Mouse (Mus musculus) hindbrain, embryonic 15.5 days (tissue): ENCODE measurements around the gene Cd28. TPM values are rescaled to one million over a fixed set of nuclear protein-coding genes. Genes with fewer than 3 reads are reported as not detected.

ENCODE experiments used
- ATAC-seq: fragments of 200-750 bp; cut with Nextera tagmentation; 2 replicates; pipeline ENCODE4 v1.8.0; 2017; ENCODE audit warnings: low read depth, moderate number of reproducible peaks, moderate TSS enrichment; ENCODE audit not compliant: low FRiP score
- H3K27ac ChIP-seq: fragments of 300-500 bp; sonication (generic); replicated peaks from 2 replicates; pipeline ENCODE4 v1.5.1; 2015; ENCODE audit warnings: mild to moderate bottlenecking, inconsistent platforms
- H3K27me3 ChIP-seq: fragments of 300-500 bp; sonication (generic); 2 replicates; pipeline ENCODE4 v1.6.1; 2015; ENCODE audit warnings: control low read depth, inconsistent platforms
- H3K36me3 ChIP-seq: fragments of 300-500 bp; sonication (generic); 2 replicates; pipeline ENCODE4 v1.6.1; 2015; ENCODE audit warnings: control low read depth, inconsistent platforms
- H3K4me1 ChIP-seq: fragments of 300-500 bp; sonication (generic); replicated peaks from 2 replicates; pipeline ENCODE4 v1.6.1; 2015; ENCODE audit warnings: control low read depth, inconsistent platforms
- H3K4me2 ChIP-seq: fragments of 300-500 bp; sonication (generic); 2 replicates; pipeline ENCODE4 v1.6.1; 2015; ENCODE audit warnings: moderate library complexity, mild to moderate bottlenecking, inconsistent platforms
- H3K4me3 ChIP-seq: fragments of 300-500 bp; sonication (generic); 2 replicates; pipeline ENCODE4 v1.5.1; 2015; ENCODE audit warnings: mild to moderate bottlenecking, inconsistent platforms
- H3K9ac ChIP-seq: fragments of 300-500 bp; sonication (generic); 2 replicates; pipeline ENCODE4 v1.6.1; 2015; ENCODE audit warnings: inconsistent platforms
- H3K9me3 ChIP-seq: fragments of 300-500 bp; sonication (generic); 2 replicates; pipeline ENCODE4 v1.6.1; 2016; ENCODE audit warnings: control low read depth, inconsistent platforms
- WGBS: fragments of 180-500 bp; shearing (Covaris S2); methylation state at CpG from one replicate; pipeline ENCODE4 v1.1.7; 2015; 5-methylcytosine and 5-hydroxymethylcytosine counted together
- polyA plus RNA-seq: library from polyadenylated mRNA; unstranded; fragments of >200 nt; fragmentation: Nextera tagmentation; extraction: Ambion mirVana; gene quantifications from 2 replicates; pipeline ENCODE4 v1.2.1, GENCODE M21; 2015

Cd28 gene
- polyA plus RNA-seq, 1 experiment from 2014 or later = 0.18 TPM

- Histone ChIP-seq H3K4me2 (no peak overlapping the region), H3K4me1 (0 out of 2 replicates have a peak, but pooled peaks cover 4% of the 10 kb centered on the region), H3K27ac (no peak overlapping the region), H3K9ac (no peak overlapping the region), H3K9me3 (no peaks in the 10 kb centered on the region), H3K36me3 (no peaks in the 10 kb centered on the region), H3K27me3 (no peaks in the 10 kb centered on the region), H3K4me3 (no peak overlapping the region)
- no peak for ATAC-seq
- WGBS = 91% methylated on average over 2 of the region's 2 CpGs
Measured at GRCm38 (mm10) chr1:60731940-60732339, 15.3 kb downstream of the Cd28 start.

- Histone ChIP-seq H3K4me3 (no peak overlapping the region), H3K36me3 (no peaks in the 10 kb centered on the region), H3K9ac (no peak overlapping the region), H3K4me2 (no peak overlapping the region), H3K27ac (no peak overlapping the region), H3K4me1 (0 out of 2 replicates have a peak, but pooled peaks cover 4% of the 10 kb centered on the region), H3K9me3 (no peaks in the 10 kb centered on the region), H3K27me3 (no peaks in the 10 kb centered on the region)
- WGBS = 68% methylated on average over 12 of the region's 12 CpGs
- ATAC-seq = no peak
Measured at GRCm38 (mm10) chr1:60735072-60735907, 18.7 kb downstream of the Cd28 start.

- Histone ChIP-seq H3K4me1 (0 out of 2 replicates have a peak, but pooled peaks cover 4% of the 10 kb centered on the region), H3K27me3 (no peaks in the 10 kb centered on the region), H3K9ac (no peak overlapping the region), H3K9me3 (no peaks in the 10 kb centered on the region), H3K27ac (no peak overlapping the region), H3K4me2 (no peak overlapping the region), H3K4me3 (no peak overlapping the region), H3K36me3 (no peaks in the 10 kb centered on the region)
- WGBS = 89% methylated on average over 7 of the region's 7 CpGs
- ATAC-seq = no peak
Measured at GRCm38 (mm10) chr1:60735908-60736280, 19.3 kb downstream of the Cd28 start.

GRCm38 (mm10) chr1:60744266-60744665 is 27.7 kb downstream of the Cd28 start:
- Histone ChIP-seq H3K4me2 (no peak overlapping the region), H3K4me1 (no peaks in the 10 kb centered on the region), H3K27me3 (no peaks in the 10 kb centered on the region), H3K9me3 (no peaks in the 10 kb centered on the region), H3K4me3 (no peak overlapping the region), H3K27ac (no peak overlapping the region), H3K36me3 (no peaks in the 10 kb centered on the region), H3K9ac (no peak overlapping the region)
- ATAC-seq = no peak
- 71% methylated on average over 1 of the region's 1 CpGs for WGBS

GRCm38 (mm10) chr1:60745664-60746063 is 29.1 kb downstream of the Cd28 start:
- Histone ChIP-seq H3K9ac (no peak overlapping the region), H3K27me3 (no peaks in the 10 kb centered on the region), H3K4me1 (no peaks in the 10 kb centered on the region), H3K4me3 (no peak overlapping the region), H3K36me3 (no peaks in the 10 kb centered on the region), H3K4me2 (no peak overlapping the region), H3K9me3 (no peaks in the 10 kb centered on the region), H3K27ac (no peak overlapping the region)
- 75% methylated on average over 7 of the region's 7 CpGs for WGBS
- no peak for ATAC-seq

GRCm38 (mm10) chr1:60746153-60746552 is 29.6 kb downstream of the Cd28 start:
- WGBS = 73% methylated on average over 2 of the region's 2 CpGs
- no peaks in the 10 kb centered on the region for H3K36me3 ChIP-seq
- ATAC-seq = no peak
- H3K9me3 ChIP-seq = no peaks in the 10 kb centered on the region
- H3K4me3 ChIP-seq = no peak overlapping the region
- H3K27ac ChIP-seq = no peak overlapping the region
- no peak overlapping the region for H3K4me2 ChIP-seq
- H3K27me3 ChIP-seq = no peaks in the 10 kb centered on the region
- no peaks in the 10 kb centered on the region for H3K4me1 ChIP-seq
- H3K9ac ChIP-seq = no peak overlapping the region

- Histone ChIP-seq H3K36me3 (no peaks in the 10 kb centered on the region), H3K4me1 (no peaks in the 10 kb centered on the region), H3K9ac (no peak overlapping the region), H3K9me3 (no peaks in the 10 kb centered on the region), H3K4me2 (no peak overlapping the region), H3K27me3 (no peaks in the 10 kb centered on the region), H3K4me3 (no peak overlapping the region), H3K27ac (no peak overlapping the region)
- ATAC-seq = no peak
- WGBS = 94% methylated on average over 5 of the region's 5 CpGs
Measured at GRCm38 (mm10) chr1:60746856-60747255, 30.3 kb downstream of the Cd28 start.

- Histone ChIP-seq H3K27me3 (no peaks in the 10 kb centered on the region), H3K4me2 (no peak overlapping the region), H3K27ac (no peak overlapping the region), H3K4me1 (no peaks in the 10 kb centered on the region), H3K4me3 (no peak overlapping the region), H3K36me3 (no peaks in the 10 kb centered on the region), H3K9me3 (no peaks in the 10 kb centered on the region), H3K9ac (no peak overlapping the region)
- ATAC-seq = no peak
- 90% methylated on average over 1 of the region's 1 CpGs for WGBS
Measured at GRCm38 (mm10) chr1:60748286-60748685, 31.7 kb downstream of the Cd28 start.

- Histone ChIP-seq H3K4me3 (no peak overlapping the region), H3K9ac (no peak overlapping the region), H3K4me1 (no peaks in the 10 kb centered on the region), H3K36me3 (no peaks in the 10 kb centered on the region), H3K27me3 (no peaks in the 10 kb centered on the region), H3K4me2 (no peak overlapping the region), H3K27ac (no peak overlapping the region), H3K9me3 (no peaks in the 10 kb centered on the region)
- no peak for ATAC-seq
- WGBS = 85% methylated on average over 4 of the region's 4 CpGs
Measured at GRCm38 (mm10) chr1:60748936-60749335, 32.3 kb downstream of the Cd28 start.

- Histone ChIP-seq H3K27me3 (no peaks in the 10 kb centered on the region), H3K4me3 (no peak overlapping the region), H3K9me3 (no peaks in the 10 kb centered on the region), H3K4me1 (no peaks in the 10 kb centered on the region), H3K9ac (no peak overlapping the region), H3K27ac (no peak overlapping the region), H3K4me2 (no peak overlapping the region), H3K36me3 (no peaks in the 10 kb centered on the region)
- no peak for ATAC-seq
- 82% methylated on average over 5 of the region's 5 CpGs for WGBS
Measured at GRCm38 (mm10) chr1:60749346-60749840, 32.8 kb downstream of the Cd28 start.

- H3K4me2 ChIP-seq = no peak overlapping the region
- ATAC-seq = no peak
- no peaks in the 10 kb centered on the region for H3K4me1 ChIP-seq
- H3K36me3 ChIP-seq = no peaks in the 10 kb centered on the region
- no peaks in the 10 kb centered on the region for H3K27me3 ChIP-seq
- H3K4me3 ChIP-seq = no peak overlapping the region
- WGBS = 85% methylated on average over 6 of the region's 6 CpGs
- no peak overlapping the region for H3K27ac ChIP-seq
- no peak overlapping the region for H3K9ac ChIP-seq
- no peaks in the 10 kb centered on the region for H3K9me3 ChIP-seq
Measured at GRCm38 (mm10) chr1:60750201-60750765, 33.7 kb downstream of the Cd28 start.

- no peak overlapping the region for H3K4me3 ChIP-seq
- H3K27ac ChIP-seq = no peak overlapping the region
- no peak overlapping the region for H3K4me2 ChIP-seq
- no peaks in the 10 kb centered on the region for H3K9me3 ChIP-seq
- H3K4me1 ChIP-seq = no peaks in the 10 kb centered on the region
- H3K9ac ChIP-seq = no peak overlapping the region
- no peak for ATAC-seq
- WGBS = 83% methylated on average over 4 of the region's 4 CpGs
- H3K27me3 ChIP-seq = no peaks in the 10 kb centered on the region
- H3K36me3 ChIP-seq = no peaks in the 10 kb centered on the region
Measured at GRCm38 (mm10) chr1:60751011-60751410, 34.4 kb downstream of the Cd28 start.
